Mouse (Mus musculus): ENCODE measurements at regions not wholly inside any gene's neighbourhood (a gene's known extent, or its start where the extent isn't known, plus 50 kb on each side); places are given as distances from the start of the nearest gene placed in this dataset.

GRCm38 (mm10) chr4:87385221-87385739, 155.0 kb upstream of the Slc24a2 start:
- H3K27ac ChIP-seq = no peak overlapping the region
- intact Hi-C loops (cut with DNase I) = no loop called here
- no peak for TF ChIP-seq CTCF (IDR thresholded peaks at IDR 0.05)

GRCm38 (mm10) chr4:87384469-87385044, 154.3 kb upstream of the Slc24a2 start:
- H3K4me3 ChIP-seq = no peak overlapping the region
- no peak for DNase-seq (ENCODE audit: extremely low spot score in 1 of 2, low spot score in 2 of 2)
- intact Hi-C loops (cut with DNase I) = no loop called here
- no peak overlapping the region for H3K27ac ChIP-seq
- TF ChIP-seq CTCF (IDR thresholded peaks at IDR 0.05) = no peak

More at GRCm38 (mm10) chr4:87385221-87385739, 155.0 kb upstream of the Slc24a2 start:
- no peak overlapping the region for H3K4me3 ChIP-seq
- no peak for DNase-seq (ENCODE audit: extremely low spot score in 1 of 2, low spot score in 2 of 2)

GRCm38 (mm10) chr4:87380716-87381115, 150.4 kb upstream of the Slc24a2 start:
- intact Hi-C loops (cut with DNase I) = no loop called here
- Histone ChIP-seq H3K4me3 (no peak overlapping the region), H3K27ac (no peak overlapping the region)
- no peak for TF ChIP-seq CTCF (IDR thresholded peaks at IDR 0.05)
- DNase-seq (ENCODE audit: extremely low spot score in 1 of 2, low spot score in 2 of 2) = no peak

- intact Hi-C loops (cut with DNase I) = no loop called here
- H3K27ac ChIP-seq = no peak overlapping the region
Observed at GRCm38 (mm10) chr4:87379516-87380173, 149.4 kb upstream of the Slc24a2 start.

GRCm38 (mm10) chr4:87371960-87372359, 141.7 kb upstream of the Slc24a2 start:
- intact Hi-C loops (cut with DNase I) = no loop called here
- no peak overlapping the region for H3K4me3 ChIP-seq
- no peak for TF ChIP-seq CTCF (IDR thresholded peaks at IDR 0.05)
- no peak overlapping the region for H3K27ac ChIP-seq
- DNase-seq (ENCODE audit: extremely low spot score in 1 of 2, low spot score in 2 of 2) = no peak

More at GRCm38 (mm10) chr4:87379516-87380173, 149.4 kb upstream of the Slc24a2 start:
- no peak for DNase-seq (ENCODE audit: extremely low spot score in 1 of 2, low spot score in 2 of 2)
- TF ChIP-seq CTCF (IDR thresholded peaks at IDR 0.05) = no peak
- H3K4me3 ChIP-seq = no peak overlapping the region

- no peak for TF ChIP-seq CTCF (IDR thresholded peaks at IDR 0.05)
- no peak overlapping the region for H3K27ac ChIP-seq
- intact Hi-C loops (cut with DNase I) = loop anchor here (2.0 to 5.0 kb wide), 6 partner anchors 358 to 1173 kb away; no protein-coding TSS in a partner anchor
- DNase-seq (ENCODE audit: extremely low spot score in 1 of 2, low spot score in 2 of 2) = no peak
- H3K4me3 ChIP-seq = no peak overlapping the region
Observed at GRCm38 (mm10) chr4:87369626-87370234, 139.5 kb upstream of the Slc24a2 start.

GRCm38 (mm10) chr4:87368413-87369160, 138.3 kb upstream of the Slc24a2 start:
- DNase-seq (ENCODE audit: extremely low spot score in 1 of 2, low spot score in 2 of 2) = peak; percentile 62 to 63
- peak overlapping the region; percentile 55 for H3K4me3 ChIP-seq
- H3K27ac ChIP-seq = no peak overlapping the region
- peak; percentile 77 for TF ChIP-seq CTCF (IDR thresholded peaks at IDR 0.05)
- intact Hi-C loops (cut with DNase I) = loop anchor here (1.0 to 5.0 kb wide), 7 partner anchors 359 to 1174 kb away; partner anchors contain the start of gene Mllt3

- H3K4me3 ChIP-seq = peak overlapping the region; percentile 55
- peak; percentile 81 to 88 for DNase-seq (ENCODE audit: extremely low spot score in 1 of 2, low spot score in 2 of 2)
- peak; percentile 99 for TF ChIP-seq CTCF (IDR thresholded peaks at IDR 0.05)
- no peak overlapping the region for H3K27ac ChIP-seq
- intact Hi-C loops (cut with DNase I) = loop anchor here (1.0 to 5.0 kb wide), 7 partner anchors 359 to 1174 kb away; partner anchors contain the start of gene Mllt3
Observed at GRCm38 (mm10) chr4:87367732-87368412, 137.6 kb upstream of the Slc24a2 start.

GRCm38 (mm10) chr4:87362201-87362600, 131.9 kb upstream of the Slc24a2 start:
- 0 out of 2 replicates have a peak overlapping the region, but pooled peaks have one; percentile 17 for H3K27ac ChIP-seq
- TF ChIP-seq CTCF (IDR thresholded peaks at IDR 0.05) = peak; percentile 72
- intact Hi-C loops (cut with DNase I) = loop anchor here (1.0 to 5.0 kb wide), 3 partner anchors 325 to 505 kb away; partner anchors contain the start of gene Rps6
- peak; percentile 49 to 64 for DNase-seq (ENCODE audit: extremely low spot score in 1 of 2, low spot score in 2 of 2)
- H3K4me3 ChIP-seq = no peak overlapping the region

- DNase-seq (ENCODE audit: extremely low spot score in 1 of 2, low spot score in 2 of 2) = peak; percentile 51 to 54
- intact Hi-C loops (cut with DNase I) = loop anchor here (1.0 to 5.0 kb wide), 2 partner anchors 132 to 401 kb away; no protein-coding TSS in a partner anchor
- H3K27ac ChIP-seq = no peak overlapping the region
- H3K4me3 ChIP-seq = peak overlapping the region; percentile 42
- peak; percentile 64 for TF ChIP-seq CTCF (IDR thresholded peaks at IDR 0.05)
Observed at GRCm38 (mm10) chr4:87359483-87359882, 129.2 kb upstream of the Slc24a2 start.

- no peak for TF ChIP-seq CTCF (IDR thresholded peaks at IDR 0.05)
- intact Hi-C loops (cut with DNase I) = loop anchor here (1.0 to 5.0 kb wide), 2 partner anchors 132 to 401 kb away; no protein-coding TSS in a partner anchor
- DNase-seq (ENCODE audit: extremely low spot score in 1 of 2, low spot score in 2 of 2) = no peak
- Histone ChIP-seq H3K27ac (no peak overlapping the region), H3K4me3 (no peak overlapping the region)
Observed at GRCm38 (mm10) chr4:87359004-87359403, 128.7 kb upstream of the Slc24a2 start.
